Mouse (Mus musculus) layer of hippocampus, adult 9-11 months (tissue): ENCODE results near the gene Plekhs1.
"Not testable (repeated sequence)": the region's sequence is repeated elsewhere in the genome, so short reads cannot be mapped to it uniquely, and the experiment has no call there.

Experiments used
- DNase-seq: peaks from one replicate; pipeline ENCODE4 v3.0.0; 2022

Plekhs1 gene

GRCm38 (mm10) chr19:56530529-56530928, 69.1 kb downstream of the Plekhs1 start:
- not testable (repeated sequence) for DNase-seq

GRCm38 (mm10) chr19:56531251-56531650, 69.8 kb downstream of the Plekhs1 start:
- no peak for DNase-seq

- DNase-seq = no peak
Observed at GRCm38 (mm10) chr19:56533291-56534071, 72.0 kb downstream of the Plekhs1 start.

- DNase-seq = no peak
Observed at GRCm38 (mm10) chr19:56534337-56534736, 72.9 kb downstream of the Plekhs1 start.

- DNase-seq = no peak
Observed at GRCm38 (mm10) chr19:56535064-56535463, 73.6 kb downstream of the Plekhs1 start.

- DNase-seq = no peak
Observed at GRCm38 (mm10) chr19:56535765-56536164, 74.3 kb downstream of the Plekhs1 start.
